Mouse (Mus musculus) Muller cell, postnatal 12 days (primary cell): ENCODE measurements around the gene Ell3.

ENCODE experiments used
- DNase-seq: peaks from one replicate; pipeline ENCODE4 v3.0.0-alpha.2; 2015; ENCODE audit errors: inconsistent ontology term

The Ell3 gene

DNA sequence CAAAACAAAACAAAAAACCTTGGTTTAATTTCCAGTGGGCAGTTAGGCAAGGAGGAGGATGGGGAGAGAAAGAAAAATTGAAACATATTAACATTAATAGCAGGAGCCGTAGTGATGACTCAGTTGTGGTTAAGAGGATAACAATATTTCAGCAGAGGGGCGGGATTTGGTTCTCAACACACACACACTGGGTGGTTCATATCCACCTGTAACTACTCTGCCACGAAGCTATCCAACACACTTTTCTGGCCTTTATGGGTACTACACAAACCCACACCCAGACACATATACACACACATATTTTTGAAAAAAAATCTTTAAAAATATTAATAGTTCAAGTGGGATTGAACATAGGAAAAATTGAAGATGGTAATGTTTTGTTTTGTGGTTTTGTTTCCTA, 2.9 kb upstream of the Ell3 start:
- DNase-seq = no peak

DNA sequence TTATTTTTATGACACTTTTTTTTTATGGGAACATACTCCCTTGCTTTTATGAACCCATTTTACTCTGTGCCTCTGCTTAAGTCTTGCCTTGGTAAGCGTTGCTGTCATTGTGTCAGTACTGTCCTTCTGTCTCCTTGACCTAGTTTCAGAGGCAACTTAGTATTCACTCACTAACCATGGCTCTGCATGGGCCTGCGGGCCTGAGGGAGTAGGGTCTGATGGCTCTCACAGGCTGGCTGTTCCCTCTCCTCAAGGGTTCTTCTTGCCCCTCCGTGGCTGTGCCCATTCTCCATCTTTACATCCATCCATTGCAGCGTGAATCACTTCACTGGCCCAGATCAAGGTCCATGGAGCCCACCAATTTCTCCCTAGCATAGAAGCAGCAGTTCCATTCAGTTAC, 2.4 kb upstream of the Ell3 start:
- DNase-seq = no peak

DNA sequence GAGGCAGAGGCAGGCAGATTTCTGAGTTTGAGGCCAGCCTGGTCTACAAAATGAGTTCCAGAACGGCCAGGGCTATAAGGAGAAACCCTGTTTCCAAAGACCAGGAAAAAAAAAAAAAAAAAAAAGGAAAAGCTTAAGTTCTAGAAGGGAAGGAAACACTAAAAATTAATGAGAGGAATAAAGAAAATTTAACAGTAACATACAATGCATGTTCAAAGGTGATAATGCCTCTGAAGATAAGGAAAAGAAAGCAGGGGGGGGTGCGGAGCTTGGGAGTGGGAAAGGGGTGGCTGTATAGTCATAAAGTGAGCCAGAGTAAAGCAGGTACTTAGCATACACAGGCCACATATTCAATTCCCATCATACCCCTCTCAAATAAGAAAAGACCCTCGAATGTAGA, 1.0 kb upstream of the Ell3 start:
- no peak for DNase-seq

DNA sequence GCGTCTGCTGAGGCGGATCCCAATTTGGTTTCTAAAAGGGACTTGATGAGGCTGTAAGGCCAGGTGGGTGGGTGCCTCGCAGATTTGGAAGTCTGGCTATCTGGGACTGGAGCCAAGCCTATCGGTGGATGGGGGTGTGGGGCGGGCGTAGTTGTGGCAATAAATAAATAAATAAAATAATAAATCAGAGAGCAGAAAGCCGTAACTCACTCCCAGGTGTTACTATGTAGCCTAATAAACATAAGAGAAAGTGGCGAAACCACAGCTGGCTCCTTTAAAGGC, 1.1 kb downstream of the Ell3 start:
- no peak for DNase-seq

DNA sequence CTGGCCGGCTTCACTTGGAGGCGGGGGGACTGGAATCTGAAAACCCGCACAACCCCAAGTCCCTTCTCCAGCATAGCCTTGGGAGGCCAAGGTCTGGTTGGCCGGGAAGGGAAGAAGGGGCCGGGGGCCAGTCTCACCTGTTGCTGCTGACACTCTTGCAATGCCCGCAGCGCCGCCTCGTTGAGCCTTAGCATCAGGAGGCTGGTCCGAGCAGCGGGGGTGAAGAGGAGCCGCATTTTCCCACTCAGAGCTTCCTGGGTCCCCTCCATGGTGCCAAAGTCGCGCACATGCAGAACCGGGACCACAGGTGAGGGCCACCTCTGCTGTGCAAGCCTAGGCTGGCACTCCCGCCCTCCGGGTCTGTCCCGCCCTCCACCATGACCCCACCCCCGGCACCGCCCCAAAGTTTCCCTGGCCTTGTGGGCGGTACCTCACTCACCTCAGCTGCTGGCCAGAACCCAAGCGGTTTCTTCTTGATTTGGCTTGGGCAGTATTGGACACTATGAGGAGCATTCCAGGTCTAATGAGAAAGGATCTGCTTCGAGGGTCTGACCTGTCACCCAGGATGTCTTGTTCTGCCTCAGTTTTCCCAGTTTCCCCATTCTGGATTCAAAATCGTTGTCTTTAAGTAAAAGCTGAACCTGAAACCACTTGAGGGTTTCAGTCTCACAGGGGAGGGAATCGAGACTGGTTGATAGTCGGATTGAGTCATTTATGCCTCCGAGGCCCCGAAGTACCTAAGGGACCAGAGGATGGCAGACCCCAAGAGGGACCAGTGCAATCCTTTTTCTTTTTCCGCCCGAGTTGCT, 1.6 kb downstream of the Ell3 start:
- DNase-seq = peak; percentile 67

DNA sequence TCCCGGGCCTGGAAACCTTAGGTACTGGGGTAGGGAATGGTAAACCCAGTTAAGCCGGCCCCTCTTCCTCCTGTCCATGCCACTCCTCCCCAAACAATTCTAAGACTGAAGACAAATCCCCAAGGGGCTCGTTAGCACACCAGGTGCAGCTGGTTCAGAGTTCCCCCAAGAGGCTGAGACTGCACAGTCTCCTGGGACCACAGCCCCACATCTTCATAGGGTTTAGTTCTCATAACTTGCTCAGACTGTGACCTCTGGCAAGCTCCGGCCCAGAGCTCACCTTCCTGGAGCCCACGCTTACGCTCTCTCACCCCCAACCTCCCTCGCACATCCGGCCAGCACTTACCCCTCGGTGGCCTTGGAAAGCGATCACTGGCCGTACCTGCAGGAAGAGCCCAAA, 2.3 kb downstream of the Ell3 start:
- no peak for DNase-seq

DNA sequence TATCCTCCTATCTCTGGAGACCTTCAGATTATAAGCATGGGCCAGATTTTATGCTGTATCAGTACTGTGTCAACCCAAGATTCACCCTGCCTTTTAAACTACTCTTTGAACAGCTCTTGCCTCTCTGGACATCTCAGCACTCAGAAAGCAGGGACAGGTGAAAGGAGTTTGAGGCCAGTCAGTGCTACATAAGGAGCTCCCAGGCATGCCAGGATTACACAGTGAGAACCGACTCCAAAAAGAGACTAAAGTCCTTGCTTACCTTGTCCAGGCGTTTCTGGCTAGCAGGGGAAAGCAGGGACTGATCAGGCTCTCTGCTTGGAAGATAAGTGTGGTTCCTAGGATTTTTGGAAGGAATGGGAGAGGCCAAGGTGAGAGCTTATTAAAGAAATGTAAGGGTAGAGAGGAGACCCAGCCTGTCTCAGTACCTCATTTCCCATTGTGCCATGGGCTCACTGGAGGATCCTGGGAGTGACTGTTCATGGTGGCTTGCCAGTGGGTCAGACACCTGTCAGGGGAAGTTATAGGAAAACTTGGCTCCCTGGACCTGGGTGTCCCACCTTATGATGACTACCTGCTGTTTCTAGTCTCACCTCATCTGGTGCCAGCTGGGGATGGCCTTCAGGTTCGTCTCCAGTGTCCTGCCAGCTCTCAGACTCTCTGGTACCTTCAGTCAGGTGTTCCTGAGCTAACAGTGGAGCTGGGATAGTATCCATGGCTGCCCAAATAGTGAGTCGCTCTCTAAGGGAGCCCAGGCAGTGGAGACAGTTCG, 3.1 kb downstream of the Ell3 start:
- DNase-seq = no peak

DNA sequence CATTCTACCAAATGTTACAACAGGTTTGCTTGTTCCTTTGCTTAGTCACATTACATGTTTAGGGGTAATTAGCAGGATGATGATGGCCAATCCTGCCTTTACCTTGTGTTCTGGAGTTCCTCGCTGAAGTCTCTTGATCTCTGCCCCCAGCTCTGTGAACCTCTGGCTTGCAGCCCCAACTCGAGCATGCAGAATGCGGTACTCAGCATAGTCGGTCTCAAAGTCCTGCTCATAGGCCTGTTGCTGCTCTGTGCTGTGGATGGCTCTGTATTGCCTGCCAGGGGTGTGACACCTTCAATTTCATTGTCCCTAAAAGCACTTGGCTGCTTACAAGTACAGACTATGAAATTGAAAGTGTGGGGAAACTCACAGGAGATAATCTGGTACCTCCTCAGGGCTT, 4.3 kb downstream of the Ell3 start:
- no peak for DNase-seq

DNA sequence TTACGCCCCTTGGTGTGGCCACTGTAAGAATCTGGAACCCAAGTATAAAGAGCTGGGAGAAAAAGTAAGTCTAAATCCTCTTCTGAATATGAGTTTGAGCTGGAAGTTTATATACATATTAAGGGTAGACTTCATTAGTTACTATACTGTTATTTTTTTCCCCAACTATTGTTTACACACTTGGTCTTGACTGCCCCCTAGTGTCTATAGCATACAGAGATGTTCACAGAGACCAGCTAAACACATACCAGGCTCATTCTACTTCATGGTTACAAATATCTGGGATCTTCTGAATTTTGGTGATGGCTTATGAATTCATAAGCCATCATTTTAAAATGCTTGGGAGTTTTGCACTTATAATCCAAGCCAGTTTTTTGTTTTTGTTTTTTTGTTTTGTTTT, 9.2 kb downstream of the Ell3 start:
- no peak for DNase-seq

DNA sequence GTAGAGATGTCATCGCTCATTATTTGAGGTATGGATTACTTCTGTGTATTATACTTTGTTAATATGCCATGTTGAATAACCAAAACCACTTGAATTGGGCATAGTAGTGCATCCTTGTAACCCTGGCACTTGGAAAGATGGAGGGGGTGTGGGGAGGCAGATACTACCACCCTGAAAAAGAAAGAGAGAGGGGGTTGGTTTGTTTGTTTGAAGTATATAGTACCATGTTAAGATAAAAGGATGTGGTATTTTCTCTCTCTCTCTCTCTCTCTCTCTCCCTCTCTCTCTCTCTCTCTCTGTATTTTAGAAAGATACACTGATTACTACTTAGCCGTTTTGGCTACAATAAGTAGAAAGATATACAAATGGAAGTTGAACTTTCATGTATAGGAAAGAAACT, 18.2 kb downstream of the Ell3 start:
- no peak for DNase-seq

DNA sequence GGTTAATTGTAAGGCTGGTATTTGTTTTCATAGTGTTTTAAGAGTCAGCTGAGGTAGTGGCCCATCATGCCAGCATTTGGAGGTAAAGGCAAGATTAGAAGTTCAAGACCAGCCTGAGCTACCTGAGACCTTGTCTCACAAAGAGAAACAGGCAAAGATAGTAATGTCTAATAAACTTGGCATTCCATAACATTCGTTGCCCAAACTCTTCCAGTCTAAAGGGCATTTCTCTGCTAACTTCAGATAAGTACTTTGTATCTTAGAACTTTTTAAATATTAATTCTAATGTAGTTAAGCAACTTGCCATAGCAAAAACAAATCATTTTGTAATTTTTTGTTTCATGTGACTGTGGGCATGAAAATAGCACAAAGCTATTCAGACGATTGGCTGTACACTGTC, 20.9 kb downstream of the Ell3 start:
- DNase-seq = no peak

DNA sequence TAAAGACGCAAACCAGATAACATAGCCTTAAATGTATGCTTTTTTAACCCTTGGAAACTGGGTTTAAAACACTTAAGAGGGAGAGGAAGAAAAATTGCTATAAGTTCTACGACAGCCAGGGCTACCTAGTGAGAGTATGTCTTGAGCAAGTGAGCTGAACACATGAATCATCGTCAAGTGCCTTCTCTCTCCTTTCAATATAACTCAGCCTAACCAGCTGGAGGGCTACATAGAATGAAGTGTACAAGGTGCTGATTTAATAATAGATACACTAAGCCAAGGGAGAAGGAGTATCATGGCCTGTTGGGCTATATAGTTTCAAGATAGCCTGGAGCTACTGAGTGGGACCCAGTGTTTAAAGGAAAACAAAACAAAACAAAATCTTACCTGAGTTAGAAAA, 25.6 kb downstream of the Ell3 start:
- no peak for DNase-seq

DNA sequence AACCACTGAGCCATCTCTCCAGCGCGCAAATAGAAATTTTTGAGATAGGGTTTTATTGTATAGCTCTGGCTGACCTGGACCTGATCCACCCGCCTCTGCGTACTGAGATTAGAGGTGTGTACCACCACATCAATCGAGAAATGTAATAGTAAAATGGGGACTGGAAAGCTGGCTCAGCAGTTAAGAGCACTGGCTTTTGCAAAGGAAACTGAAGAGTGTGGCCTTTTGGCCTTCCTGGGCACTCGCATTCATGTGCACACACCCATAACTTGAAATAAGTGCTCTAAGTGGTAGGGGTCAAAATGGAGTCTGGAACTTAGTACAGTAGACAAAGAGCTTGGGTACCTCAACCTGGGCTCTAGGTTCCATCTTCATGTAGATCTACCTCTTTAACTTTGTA, 27.7 kb downstream of the Ell3 start:
- no peak for DNase-seq

DNA sequence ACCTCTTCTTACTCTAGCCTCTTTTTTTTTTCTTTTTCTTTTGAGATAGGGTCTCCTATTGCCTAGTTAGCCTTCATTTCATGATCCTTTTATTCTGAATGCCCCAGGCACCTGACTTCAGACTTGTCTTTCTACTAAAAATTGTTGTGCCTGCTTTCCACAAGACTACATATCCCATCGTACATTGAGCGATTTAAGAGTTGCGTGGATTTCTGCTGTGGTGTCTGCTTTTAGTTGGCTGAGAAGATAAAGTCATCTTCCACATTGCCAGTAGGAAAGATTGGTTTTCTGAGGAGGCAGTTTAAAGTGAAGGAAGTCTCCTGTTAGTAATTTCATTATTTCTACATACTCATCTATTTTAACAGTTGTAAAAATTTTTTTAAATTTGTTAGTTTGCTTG, 28.5 kb downstream of the Ell3 start:
- DNase-seq = no peak

DNA sequence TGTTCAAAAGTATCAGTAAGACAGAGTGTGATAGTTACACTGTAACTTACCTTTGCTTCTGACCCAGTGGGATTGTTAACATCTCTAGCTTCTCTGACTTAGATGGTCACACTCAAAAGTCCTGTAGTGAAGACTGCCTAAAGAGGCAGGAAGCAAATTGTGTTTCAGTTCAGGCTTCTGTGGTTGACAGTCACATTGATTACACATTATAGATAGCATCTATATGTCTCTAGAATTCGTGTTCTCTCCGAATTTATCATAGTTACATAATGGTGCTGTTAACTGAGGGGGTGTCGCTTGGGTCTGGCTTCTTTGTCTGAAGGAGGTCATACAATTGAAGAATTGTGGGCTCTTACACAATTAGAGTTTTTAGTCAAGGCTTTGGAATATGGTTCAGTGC, 29.0 kb downstream of the Ell3 start:
- no peak for DNase-seq

DNA sequence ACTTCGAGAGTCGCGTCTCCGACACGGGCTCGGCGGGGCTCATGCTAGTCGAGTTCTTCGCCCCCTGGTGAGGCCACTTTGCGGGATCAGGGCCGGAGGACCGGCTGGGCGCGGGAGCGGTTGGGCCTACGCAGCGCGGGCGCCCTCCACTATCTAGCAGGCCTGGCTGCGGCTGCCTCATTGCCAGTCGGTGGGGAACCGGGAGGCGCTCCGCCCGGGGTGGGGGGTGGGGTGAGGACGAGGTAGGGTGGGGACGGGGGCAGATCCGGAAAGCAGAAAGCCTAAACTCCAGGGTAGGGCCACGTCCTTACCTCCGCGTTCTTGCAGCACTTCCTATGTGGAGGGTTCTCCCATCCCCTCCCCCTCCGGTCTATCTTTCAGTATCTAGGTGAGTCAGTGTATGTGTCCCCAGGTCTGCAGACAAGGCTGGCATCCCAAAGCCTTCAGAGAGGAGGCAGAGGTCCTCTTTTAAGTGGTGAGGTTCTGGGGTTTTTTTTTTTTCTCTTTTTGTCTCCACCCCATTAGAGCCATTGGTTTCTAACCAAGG, 29.9 kb downstream of the Ell3 start:
- peak; percentile 54 for DNase-seq

DNA sequence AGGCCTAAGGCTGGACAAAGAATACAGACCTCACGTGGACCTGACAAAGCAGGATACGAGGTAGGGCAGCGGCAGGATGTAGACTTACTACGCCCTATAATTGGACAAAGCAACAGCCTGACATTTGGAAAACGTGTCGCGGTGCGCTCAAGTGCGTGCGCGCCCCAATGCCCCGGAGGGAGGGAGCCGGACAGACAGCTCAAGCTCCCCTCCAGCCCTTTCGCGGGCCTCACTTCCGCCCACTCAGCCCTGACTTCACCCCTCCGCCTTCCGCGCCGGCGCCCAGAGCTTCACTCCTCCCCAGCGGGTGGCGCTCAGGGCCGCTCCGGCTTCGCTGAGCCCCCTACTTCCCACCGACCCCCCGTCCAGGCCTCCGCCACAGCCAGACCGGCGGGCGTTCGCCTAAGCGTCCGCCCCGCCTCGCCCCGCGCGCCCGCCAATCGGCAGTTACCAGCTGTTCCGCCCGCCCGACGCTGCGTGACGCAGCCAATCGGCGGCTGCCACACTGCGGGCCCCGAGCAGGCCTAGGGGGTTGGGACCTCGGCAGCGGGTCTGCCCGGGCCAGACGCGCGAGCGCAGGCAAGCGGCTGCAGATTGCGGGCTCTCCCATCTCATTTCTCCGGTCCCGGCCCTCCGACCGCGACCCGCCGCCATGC, 30.6 kb downstream of the Ell3 start, which contains the start of the genes Pdia3 and Catsper2:
TSS of gene Pdia3 (plus strand) at position 389 of the 656 bp plus-strand sequence.
TSS of gene Catsper2 (minus strand) at position 406 of the 656 bp plus-strand sequence.
- DNase-seq = peak; percentile 98

DNA sequence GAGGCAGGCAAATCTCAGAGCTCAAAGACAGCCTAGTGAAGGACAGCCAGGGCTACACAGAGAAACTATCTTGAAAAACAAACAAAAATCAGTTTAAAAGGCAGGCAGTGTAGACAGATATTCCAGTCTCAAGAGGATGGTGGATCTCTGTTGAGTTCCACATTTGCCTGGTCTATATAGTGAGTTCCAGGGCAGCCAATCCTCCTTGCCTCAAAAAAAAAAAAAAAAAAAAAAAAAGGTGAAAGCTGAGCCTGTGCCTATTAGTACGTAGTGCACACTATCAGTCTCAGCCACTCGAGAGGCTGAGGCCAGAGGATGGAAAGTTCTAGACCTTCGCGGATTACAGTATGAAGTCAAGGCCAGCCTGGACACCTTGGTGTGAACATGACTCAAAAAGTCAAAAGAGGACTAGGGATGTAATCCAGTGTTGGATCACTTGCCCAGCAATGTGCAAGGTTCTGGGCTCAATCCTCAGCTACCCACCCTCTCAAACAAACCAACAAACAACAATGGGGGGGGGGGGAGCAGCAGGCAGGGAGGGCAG, 31.2 kb downstream of the Ell3 start:
- no peak for DNase-seq

DNA sequence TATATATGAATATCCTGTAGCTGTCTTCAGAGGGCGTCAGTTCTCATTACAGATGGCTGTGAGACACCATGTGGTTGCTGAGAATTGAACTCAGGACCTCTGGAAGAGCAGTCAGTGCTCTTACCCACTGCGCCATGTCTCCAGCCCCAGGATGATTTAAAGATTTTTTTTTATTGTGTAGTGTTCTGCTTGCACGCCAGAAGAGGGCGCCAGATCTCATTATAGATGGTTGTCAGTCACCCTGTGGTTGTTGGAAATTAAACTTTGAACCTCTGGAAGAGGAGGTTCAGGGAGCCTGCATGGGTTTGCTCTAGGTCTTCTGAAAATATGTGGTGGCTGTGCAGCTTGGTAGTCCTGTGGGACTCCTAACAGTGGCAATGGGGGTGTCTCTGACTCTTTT, 35.9 kb downstream of the Ell3 start:
- no peak for DNase-seq

DNA sequence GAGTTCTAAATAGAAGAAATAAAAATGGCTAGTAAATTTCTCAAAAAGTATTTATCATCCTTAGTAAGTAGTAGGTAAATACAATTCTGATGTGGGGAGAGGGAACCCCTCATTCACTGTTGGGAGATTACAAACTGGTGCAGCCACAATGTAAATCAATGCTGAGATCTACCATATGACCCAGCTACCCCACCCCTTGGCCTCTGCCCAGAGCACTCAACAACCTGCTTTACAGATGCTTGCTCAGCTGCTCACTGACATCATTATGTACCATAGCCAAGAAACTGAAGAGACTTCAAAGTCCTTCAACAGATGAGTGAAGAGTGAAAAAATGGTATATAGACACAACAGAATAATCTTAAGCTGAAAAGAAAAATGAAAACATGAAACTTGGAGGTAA, 40.8 kb downstream of the Ell3 start:
- no peak for DNase-seq

DNA sequence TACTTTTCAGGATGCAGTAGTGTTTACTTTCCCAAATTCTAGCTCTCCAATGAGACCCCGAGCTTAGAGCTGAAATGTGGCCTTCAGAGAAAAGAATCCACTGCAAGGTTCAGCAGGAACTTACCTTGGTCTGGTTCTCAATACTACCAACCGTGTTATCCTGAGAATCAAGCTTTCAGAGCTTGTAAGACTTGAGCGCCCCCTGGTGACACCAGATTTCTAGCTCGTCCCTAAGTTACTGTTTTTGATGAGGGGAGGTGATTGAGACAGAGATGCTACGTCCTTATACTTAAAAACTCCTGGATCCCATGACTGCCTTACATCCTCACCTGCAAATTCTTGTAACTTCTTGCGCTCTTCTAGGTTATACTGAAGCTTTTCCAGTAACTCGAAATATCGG, 47.5 kb downstream of the Ell3 start:
- peak; percentile 54 for DNase-seq
